Mouse (Mus musculus) kidney, postnatal 36 days (tissue): ENCODE measurements around the gene Zmynd8.
"Not testable (repeated sequence)": the region's sequence is repeated elsewhere in the genome, so short reads cannot be mapped to it uniquely, and the experiment has no call there.

ENCODE experiments used
- DNase-seq, 2 experiments: peaks; one replicate each; pipeline ENCODE4 v3.0.0; 2021 to 2022; ENCODE audit warnings: mixed read lengths in 2 of 2

Zmynd8 gene

GRCm38 (mm10) chr2:165828770-165829169 lies 70.0 kb downstream of the Zmynd8 start:
- DNase-seq = peak; percentile 47 to 57

- peak; percentile 85 to 93 for DNase-seq
These were observed 72.7 kb downstream of the Zmynd8 start for GRCm38 (mm10) chr2:165825964-165826712.

DNA sequence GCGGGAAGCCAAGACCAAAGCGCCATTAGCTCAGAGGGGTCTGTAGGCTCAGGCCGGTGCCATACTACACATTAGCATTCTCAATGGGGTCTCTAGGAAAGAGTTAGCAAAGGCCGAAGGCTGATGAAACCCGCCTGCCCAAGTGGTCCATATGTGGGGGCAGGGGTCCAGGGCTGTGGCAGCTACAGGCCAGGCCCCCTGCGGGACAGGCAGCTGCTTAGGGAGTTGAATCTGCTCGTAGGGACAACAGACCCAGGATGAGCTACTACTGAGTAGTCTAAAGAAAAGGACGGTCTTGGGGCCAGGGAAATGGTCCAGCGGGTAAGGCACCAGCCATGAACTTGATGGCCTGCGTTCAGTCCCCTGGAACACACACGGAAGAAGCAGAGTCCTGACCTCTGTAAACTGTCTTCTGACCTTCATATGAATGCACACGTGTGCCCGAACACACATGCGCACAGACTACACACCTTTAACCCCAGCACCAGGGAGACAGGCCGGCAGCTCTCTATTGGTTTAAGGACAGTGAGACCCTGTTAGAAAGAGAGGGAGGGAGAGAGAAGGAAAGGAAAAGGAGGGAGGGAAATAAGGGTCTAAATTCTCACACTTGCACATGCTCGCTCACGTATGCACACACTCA lies 73.4 kb downstream of the Zmynd8 start:
- no peak for DNase-seq

GRCm38 (mm10) chr2:165824826-165825225 lies 74.0 kb downstream of the Zmynd8 start:
- DNase-seq = no peak

DNA sequence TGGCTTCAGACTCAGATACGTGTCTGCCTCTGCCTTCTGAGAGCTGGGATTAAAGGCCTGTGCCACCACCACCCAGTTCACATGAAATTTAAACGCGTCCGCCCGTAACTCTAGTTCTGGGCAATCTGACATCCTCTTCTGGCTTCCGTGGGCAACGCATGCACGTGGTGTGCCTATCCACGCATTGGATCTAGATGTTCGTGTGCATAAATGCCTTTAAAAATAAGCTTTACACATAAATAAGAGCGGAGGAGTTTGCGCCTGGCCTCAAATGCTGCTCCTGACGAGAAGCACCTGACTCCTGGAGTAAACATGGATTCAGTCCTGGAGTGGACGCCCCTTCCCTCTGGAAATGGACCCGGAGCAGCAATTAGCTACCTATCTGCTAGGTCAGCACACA lies 76.3 kb downstream of the Zmynd8 start:
- no peak for DNase-seq

DNA sequence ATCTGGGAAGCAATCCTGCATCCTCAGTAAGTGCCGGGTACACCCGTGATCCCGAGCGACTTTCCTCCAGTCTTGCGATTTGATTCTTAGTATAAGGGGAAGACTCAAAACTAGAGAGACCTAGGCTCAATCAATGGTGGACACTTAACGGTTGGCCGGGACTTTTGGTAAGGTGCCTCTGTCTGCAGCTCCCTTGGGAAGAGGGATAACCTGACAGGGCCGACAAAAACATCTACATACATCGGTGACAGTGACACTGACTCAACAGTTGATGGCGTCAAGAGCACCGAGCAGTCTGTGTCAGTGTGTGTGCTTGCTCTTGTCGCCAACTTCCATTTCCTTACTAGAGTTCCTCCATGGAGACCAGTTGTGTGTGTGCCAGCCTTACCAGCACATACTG lies 77.1 kb downstream of the Zmynd8 start:
- DNase-seq = no peak

DNA sequence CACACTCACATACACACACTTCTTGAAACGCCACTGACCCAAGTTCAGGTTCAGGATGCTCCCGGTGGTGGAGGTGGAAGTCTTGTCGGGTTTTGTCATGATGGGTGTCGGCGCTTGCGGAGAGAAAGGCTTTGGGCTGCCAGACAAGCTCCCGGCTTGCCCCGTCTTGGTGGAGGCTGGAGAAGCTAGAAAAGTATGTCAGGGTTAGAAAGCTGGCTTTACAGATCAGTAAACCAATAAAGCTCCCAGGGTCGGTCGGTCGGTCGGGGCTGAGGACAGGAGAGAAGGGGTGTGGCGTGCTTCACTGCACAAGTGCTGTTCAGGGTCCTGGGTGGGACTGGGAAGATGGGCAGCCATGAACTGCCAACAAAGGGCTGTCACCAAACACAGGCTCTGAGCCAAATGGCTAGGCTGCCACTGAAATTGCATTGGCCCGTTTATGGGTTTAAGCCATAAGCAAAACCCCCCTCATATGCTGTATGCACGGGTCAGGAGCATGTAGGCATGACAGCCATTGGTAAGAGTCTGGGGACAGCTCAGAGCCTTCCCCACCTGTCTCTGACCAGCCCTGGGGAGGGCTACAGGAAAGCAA lies 78.2 kb downstream of the Zmynd8 start:
- no peak for DNase-seq

DNA sequence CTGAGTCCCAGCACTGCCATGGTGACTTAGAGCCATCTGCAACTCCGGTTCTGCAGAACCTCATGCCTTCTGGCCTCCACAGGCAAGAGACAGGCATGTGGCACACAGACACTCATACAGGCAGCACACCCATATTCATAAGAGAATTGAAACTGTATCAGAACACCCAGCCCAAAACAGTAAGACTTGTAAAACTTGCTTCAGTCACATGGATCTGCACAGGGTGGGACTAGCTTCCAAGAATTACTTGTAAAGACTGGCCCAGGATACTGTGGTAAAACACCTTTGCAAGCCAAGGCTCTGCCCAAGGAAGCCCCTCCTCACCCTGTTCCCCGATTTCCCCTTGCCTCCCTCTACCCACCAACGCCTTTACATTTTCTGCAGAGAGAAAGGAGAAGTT lies 78.7 kb downstream of the Zmynd8 start:
- no peak for DNase-seq

- peak; percentile 64 to 71 for DNase-seq
These were observed 79.5 kb downstream of the Zmynd8 start for GRCm38 (mm10) chr2:165818985-165819948.

DNA sequence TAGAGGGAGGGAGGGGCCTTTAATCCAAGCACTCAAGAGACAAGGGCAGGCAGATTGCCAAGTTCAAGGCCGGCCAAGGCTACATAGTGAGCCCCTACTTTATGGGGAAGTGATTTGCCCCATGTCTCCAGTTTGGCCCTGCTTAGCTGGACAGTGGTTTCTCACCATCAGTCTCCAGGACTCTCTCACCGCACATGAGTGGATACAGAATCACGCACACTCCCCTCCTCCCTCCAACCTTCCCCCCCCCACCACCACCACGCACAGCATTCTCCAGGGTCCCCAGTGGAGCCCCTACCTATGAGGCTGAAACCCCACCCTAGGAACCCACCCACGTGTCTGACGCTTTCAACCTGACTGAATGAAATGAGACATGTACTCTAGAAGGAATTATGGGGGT lies 80.2 kb downstream of the Zmynd8 start:
- no peak for DNase-seq

DNA sequence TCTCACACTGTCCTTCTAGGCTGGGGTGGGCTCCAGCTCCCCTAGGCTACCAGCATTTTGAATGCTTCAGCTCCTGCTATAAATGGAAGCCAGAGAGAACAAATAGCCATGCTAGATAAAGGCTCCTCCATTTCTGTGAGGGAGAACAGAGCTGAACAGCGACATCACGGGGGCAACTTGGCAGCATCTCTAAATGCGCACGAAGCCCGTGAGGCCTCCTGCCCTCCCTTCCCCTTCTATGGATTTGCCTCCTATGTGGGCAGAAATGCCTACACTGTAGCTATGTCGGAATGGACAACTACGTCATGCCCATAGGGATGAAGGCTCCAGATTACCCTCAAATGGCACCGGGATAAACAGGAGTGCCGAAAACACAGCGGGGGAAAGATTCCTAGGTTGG lies 81.4 kb downstream of the Zmynd8 start:
- no peak for DNase-seq

- no peak for DNase-seq
These were observed 83.5 kb downstream of the Zmynd8 start for GRCm38 (mm10) chr2:165815103-165815880.

DNA sequence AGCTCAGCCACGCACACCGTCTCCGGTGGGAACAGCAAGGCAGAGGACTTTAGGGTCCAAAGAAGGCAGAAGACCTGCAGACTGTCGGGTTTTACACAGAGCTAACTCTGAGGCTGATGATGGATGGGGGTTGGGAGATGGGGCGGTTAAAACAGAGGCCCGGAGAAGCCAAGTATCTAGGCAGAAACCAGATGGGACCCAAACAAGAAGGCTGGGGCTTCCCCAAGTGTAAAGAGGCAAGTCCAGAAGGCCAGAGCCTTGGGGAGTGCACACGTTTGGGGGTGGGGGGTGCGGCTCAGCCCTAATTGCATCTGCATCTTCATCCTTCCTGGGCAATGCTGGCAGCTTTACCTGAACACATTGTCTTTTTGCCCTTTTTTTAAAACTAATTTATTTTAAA lies 85.9 kb downstream of the Zmynd8 start:
- DNase-seq = no peak

GRCm38 (mm10) chr2:165811536-165811935 lies 87.3 kb downstream of the Zmynd8 start:
- DNase-seq = peak; percentile 71 to 83

- no peak for DNase-seq
These were observed 88.8 kb downstream of the Zmynd8 start for GRCm38 (mm10) chr2:165809901-165810477.

DNA sequence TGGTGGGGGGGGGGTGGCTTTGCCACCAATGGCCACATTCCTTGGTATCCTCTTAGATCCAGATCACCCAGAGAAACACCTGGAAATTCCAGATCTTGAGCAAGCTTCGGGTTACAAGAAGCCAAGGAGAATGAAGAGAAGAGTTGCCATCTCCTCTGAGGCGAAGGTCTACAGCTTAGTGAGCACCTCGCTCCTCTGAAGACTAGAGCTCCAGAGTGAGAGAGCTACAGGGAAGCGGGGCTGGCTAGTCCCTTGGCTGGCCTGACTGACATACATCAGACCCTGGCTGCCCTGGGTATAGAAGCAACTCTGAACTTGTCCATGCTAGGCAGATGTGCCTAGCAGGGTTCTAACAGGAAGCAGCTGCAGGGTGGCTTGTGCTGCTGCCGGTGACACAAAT lies 89.7 kb downstream of the Zmynd8 start:
- no peak for DNase-seq

DNA sequence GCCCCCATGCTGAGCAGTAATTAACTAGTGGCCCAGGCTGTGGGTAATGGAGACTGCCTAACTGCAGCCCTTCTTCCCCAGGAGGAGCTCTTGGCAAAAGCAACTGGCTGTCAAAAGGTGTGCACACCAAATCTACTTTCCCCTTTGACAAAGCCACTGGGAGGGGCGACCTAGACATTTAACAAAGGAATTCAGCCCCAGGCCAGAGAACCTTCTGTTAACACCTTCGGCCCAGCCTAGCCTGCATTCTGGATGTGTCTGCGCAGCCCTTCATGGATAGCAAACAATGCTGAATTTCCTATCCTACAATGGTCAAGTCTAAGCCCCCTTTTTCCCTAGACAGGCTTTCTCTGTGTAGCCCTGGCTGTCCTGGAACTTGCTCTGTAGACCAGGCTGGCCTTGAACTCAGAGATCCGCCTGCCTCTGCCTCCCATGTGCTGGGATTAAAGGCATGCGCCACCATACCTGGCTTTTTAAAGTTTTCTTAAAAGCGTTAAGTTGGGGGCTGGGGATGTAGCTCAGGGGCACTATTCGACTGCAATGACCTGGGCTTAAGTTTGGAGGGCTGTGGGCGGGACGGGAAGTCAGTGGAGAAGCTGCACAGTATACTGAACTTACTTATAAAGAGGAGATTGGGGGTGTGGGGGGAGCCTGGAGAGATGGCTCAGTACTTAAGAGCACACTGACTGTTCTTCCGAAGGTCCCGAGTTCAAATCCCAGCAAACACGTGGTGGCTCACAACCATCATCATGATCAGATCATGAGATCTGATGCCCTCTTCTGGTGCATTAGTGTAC lies 90.4 kb downstream of the Zmynd8 start:
- DNase-seq = no peak

GRCm38 (mm10) chr2:165800174-165800573 lies 98.6 kb downstream of the Zmynd8 start:
- DNase-seq = not testable (repeated sequence)

GRCm38 (mm10) chr2:165797876-165798275 lies 100.9 kb downstream of the Zmynd8 start:
- DNase-seq = no peak

GRCm38 (mm10) chr2:165793283-165793638 lies 105.6 kb downstream of the Zmynd8 start:
- DNase-seq = no peak
